17 mouse cellular contexts compared by ENCODE assay signal in the genomic region with DNA sequence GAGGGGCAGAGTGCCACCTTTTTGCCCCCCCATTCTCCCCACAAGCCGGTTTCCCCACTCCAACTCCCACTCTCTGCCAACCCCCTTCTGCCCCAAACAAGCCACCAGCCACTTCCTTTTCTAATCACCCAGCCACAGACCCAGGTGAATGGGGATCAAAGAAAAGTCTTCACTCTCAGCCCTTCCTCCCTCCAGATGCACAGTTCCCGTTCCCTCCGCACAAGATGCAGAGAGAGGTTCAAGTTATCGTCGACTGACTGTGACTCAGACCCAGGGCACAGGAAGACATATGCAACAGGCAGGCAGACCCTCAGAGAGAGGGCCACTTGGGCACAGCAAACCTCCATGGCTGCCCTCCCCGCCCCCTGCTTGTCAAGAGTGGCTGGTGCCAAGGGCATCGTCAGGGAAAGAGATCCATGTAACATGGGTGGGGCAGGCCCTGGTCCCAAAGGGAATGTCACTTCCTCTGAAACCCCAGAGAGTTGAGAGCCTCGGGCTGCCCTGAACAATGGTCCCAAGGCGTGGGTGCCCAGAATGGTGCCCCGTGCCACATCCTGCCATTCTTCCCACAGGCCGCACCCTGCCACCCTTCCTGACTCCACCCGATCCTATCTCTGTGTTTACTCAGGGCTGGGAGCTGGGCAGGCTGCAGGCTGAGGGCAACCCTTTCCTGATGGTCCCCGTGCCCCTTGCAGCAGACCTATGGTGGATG. TPM values are rescaled to one million over a fixed set of nuclear protein-coding genes. Genes with fewer than 3 reads are reported as not detected.
DNase-seq lines count a peak whose midpoint lies in the region; ATAC-seq and TF ChIP-seq lines count a peak whose summit lies in the region.
"Had no signal": no experiment of that assay in that cellular context is flagged by ENCODE, and none has a peak within 500 bp of the region (broad histone marks: within the 10 kb centered on the region; RNA-seq: fewer than 3 reads in every experiment).

No protein-coding gene starts in this region.

- TF ChIP-seq CTCF in kidney, adult 2 months (conservative IDR thresholded peaks at IDR 0.05; ENCODE audit: insufficient read depth, insufficient read length, low read depth, low read length): no peak

- no peaks in the 10 kb centered on the region for H3K9me3 ChIP-seq in kidney, embryonic 14.5 days (ENCODE audit: control insufficient read depth, low read length)
- no peaks in the 10 kb centered on the region for H3K9me3 ChIP-seq in lung, embryonic 16.5 days (ENCODE audit: control insufficient read depth, low read length)
- no peaks in the 10 kb centered on the region for H3K9me3 ChIP-seq in forebrain, embryonic 12.5 days
- H3K9me3 ChIP-seq: hindbrain, embryonic 15.5 days had no signal

- no peaks in the 10 kb centered on the region for H3K27me3 ChIP-seq in kidney, adult 2 months (replicated peaks; ENCODE audit: control insufficient read depth, insufficient read depth, low read length)
- H3K27me3 ChIP-seq in kidney, embryonic 14.5 days (ENCODE audit: control insufficient read depth, insufficient read depth, low read length): no peaks in the 10 kb centered on the region
- H3K27me3 ChIP-seq in lung, embryonic 16.5 days (ENCODE audit: control insufficient read depth, insufficient read depth, low read depth, low read length): no peaks in the 10 kb centered on the region
- H3K27me3 ChIP-seq in forebrain, embryonic 12.5 days: peaks cover 39% of the 10 kb centered on the region
- H3K27me3 ChIP-seq: hindbrain, embryonic 15.5 days had no signal

- no peak for ATAC-seq in kidney, embryonic 14.5 days (ENCODE audit: low FRiP score, low TSS enrichment)
- peak; percentile 65 for ATAC-seq in lung, embryonic 16.5 days (ENCODE audit: low read depth)
- ATAC-seq in forebrain, embryonic 12.5 days (ENCODE audit: low FRiP score): no peak
- ATAC-seq: forebrain, embryonic 16.5 days; liver, postnatal 0 days had no signal

- no peak for TF ChIP-seq POLR2A in kidney, adult 2 months (IDR thresholded peaks at IDR 0.05; ENCODE audit: low read depth, low read length)

- no peak overlapping the region for H3K4me2 ChIP-seq in kidney, embryonic 14.5 days (replicated peaks; ENCODE audit: low read depth, low read length)
- no peak overlapping the region for H3K4me2 ChIP-seq in lung, embryonic 16.5 days (ENCODE audit: low read depth, low read length)
- no peak overlapping the region for H3K4me2 ChIP-seq in forebrain, embryonic 12.5 days
- H3K4me2 ChIP-seq: hindbrain, embryonic 15.5 days had no signal

- peak overlapping the region; percentile 71 for H3K27ac ChIP-seq in kidney, adult 2 months (ENCODE audit: insufficient read depth, low read depth, low read length)
- H3K27ac ChIP-seq in kidney, embryonic 14.5 days (ENCODE audit: low read depth, low read length): no peak overlapping the region
- H3K27ac ChIP-seq in lung, embryonic 16.5 days (ENCODE audit: low read length): peak overlapping the region; percentile 52
- no peak overlapping the region for H3K27ac ChIP-seq in forebrain, embryonic 12.5 days
- H3K27ac ChIP-seq: hindbrain, embryonic 15.5 days; left cerebral cortex, adult 2 months had no signal

- 62% methylated on average over 13 of the region's 13 CpGs for WGBS in kidney, adult 2 months
- 57% methylated on average over 13 of the region's 13 CpGs for WGBS in kidney, embryonic 14.5 days
- 51% methylated on average over 13 of the region's 13 CpGs for WGBS in lung, embryonic 16.5 days
- 85% methylated on average over 13 of the region's 13 CpGs for WGBS in forebrain, embryonic 12.5 days

- H3K9ac ChIP-seq in kidney, embryonic 14.5 days (ENCODE audit: low read depth, low read length): no peak overlapping the region
- H3K9ac ChIP-seq in lung, embryonic 16.5 days (ENCODE audit: low read length): no peak overlapping the region
- H3K9ac ChIP-seq in forebrain, embryonic 12.5 days: no peak overlapping the region
- H3K9ac ChIP-seq: hindbrain, embryonic 15.5 days; liver, postnatal 0 days had no signal

- no peaks in the 10 kb centered on the region for H3K36me3 ChIP-seq in kidney, adult 2 months (ENCODE audit: control insufficient read depth, insufficient read depth, low read length)
- H3K36me3 ChIP-seq in kidney, embryonic 14.5 days (ENCODE audit: control insufficient read depth, insufficient read depth, low read length): no peaks in the 10 kb centered on the region
- H3K36me3 ChIP-seq in lung, embryonic 16.5 days (ENCODE audit: control insufficient read depth, insufficient read depth, low read length): no peaks in the 10 kb centered on the region
- no peaks in the 10 kb centered on the region for H3K36me3 ChIP-seq in forebrain, embryonic 12.5 days (replicated peaks)
- H3K36me3 ChIP-seq: hindbrain, embryonic 15.5 days had no signal

- DNase-seq in heart, adult 11 months: peak; percentile 97
- no peak for DNase-seq in heart, adult 8-10 months (ENCODE audit: low spot score)
- peak; percentile 54 for DNase-seq in kidney, adult 2 months
- DNase-seq in thymus, postnatal 0 days (ENCODE audit: low spot score): peak; percentile 64
- DNase-seq in gastrocnemius, adult 18-20 months (ENCODE audit: low spot score): no peak
- DNase-seq: cerebellum, adult 9-10 months; embryo, embryonic 11 days; gastrocnemius, postnatal 36 days; liver, postnatal 0 days; midbrain, embryonic 14.5 days had no signal

- peaks cover 25% of the 10 kb centered on the region for H3K4me1 ChIP-seq in kidney, adult 2 months (ENCODE audit: control insufficient read depth, insufficient read depth, low read length)
- H3K4me1 ChIP-seq in kidney, embryonic 14.5 days (ENCODE audit: control insufficient read depth, insufficient read depth, low read length): peaks cover 19% of the 10 kb centered on the region
- peaks cover 14% of the 10 kb centered on the region for H3K4me1 ChIP-seq in lung, embryonic 16.5 days (replicated peaks; ENCODE audit: control insufficient read depth, insufficient read depth, low read length)
- H3K4me1 ChIP-seq in forebrain, embryonic 12.5 days: peaks cover 23% of the 10 kb centered on the region

- H3K4me3 ChIP-seq in kidney, adult 2 months (ENCODE audit: insufficient read depth, low read depth, low read length): no peak overlapping the region
- no peak overlapping the region for H3K4me3 ChIP-seq in kidney, embryonic 14.5 days (ENCODE audit: low read length)
- no peak overlapping the region for H3K4me3 ChIP-seq in lung, embryonic 16.5 days (ENCODE audit: low read length)
- no peak overlapping the region for H3K4me3 ChIP-seq in forebrain, embryonic 12.5 days (replicated peaks)
- H3K4me3 ChIP-seq: hindbrain, embryonic 15.5 days; left cerebral cortex, adult 2 months had no signal

RNA-seq across cellular contexts. Expression of a gene that starts 24.0 kb away (rescaled TPM):
- total RNA-seq in heart, adult 8-10 months (2022): 10 to 100 TPM; 11.0 to 14.4 (median 13.9) TPM
- 46.7 and 51.2 TPM in 2 replicates for polyA plus RNA-seq in kidney, adult 2 months (2012; rRNA removed)
- polyA plus RNA-seq in kidney, embryonic 14.5 days (2014; fragmentation: Nextera tagmentation; extraction: Ambion mirVana): 13.8 and 16.2 TPM in 2 replicates
- 6.1 and 6.7 TPM in 2 replicates for polyA plus RNA-seq in lung, embryonic 16.5 days (2015; fragmentation: Nextera tagmentation; extraction: Ambion mirVana)
- 14.6 and 15.2 TPM in 2 replicates for polyA plus RNA-seq in thymus, postnatal 0 days (2015; fragmentation: Nextera tagmentation; extraction: Ambion mirVana)
- total RNA-seq in gastrocnemius, adult 18-20 months (2021): 10 to 100 TPM in 1 of 2 experiments, 1 to 10 TPM in 1; 6.2 to 11.5 TPM
- 13.1 and 13.3 TPM in 2 replicates for polyA plus RNA-seq in forebrain, embryonic 12.5 days (2016; fragmentation: Nextera tagmentation; extraction: Ambion mirVana)

RNA-seq across cellular contexts. Expression of a gene that starts 36.8 kb away (rescaled TPM):
- total RNA-seq in heart, adult 8-10 months (2022): under 1 TPM; 0.16 to 0.69 (median 0.33) TPM
- 5.4 and 5.6 TPM in 2 replicates for polyA plus RNA-seq in kidney, adult 2 months (2012; rRNA removed)
- 1.7 and 2.0 TPM in 2 replicates for polyA plus RNA-seq in kidney, embryonic 14.5 days (2014; fragmentation: Nextera tagmentation; extraction: Ambion mirVana)
- 2.9 and 3.4 TPM in 2 replicates for polyA plus RNA-seq in lung, embryonic 16.5 days (2015; fragmentation: Nextera tagmentation; extraction: Ambion mirVana)
- polyA plus RNA-seq in thymus, postnatal 0 days (2015; fragmentation: Nextera tagmentation; extraction: Ambion mirVana): 0.12 and 0.27 TPM in 2 replicates
- under 1 TPM; 0.17 to 0.34 TPM for total RNA-seq in gastrocnemius, adult 18-20 months (2021)
- polyA plus RNA-seq in forebrain, embryonic 12.5 days (2016; fragmentation: Nextera tagmentation; extraction: Ambion mirVana): 2.5 and 2.6 TPM in 2 replicates

RNA-seq across cellular contexts. Expression of a gene that starts 49.9 kb away (rescaled TPM):
- total RNA-seq in heart, adult 8-10 months (2022): under 1 TPM in 1 of 4 experiments, not detected in 3; 0.19 TPM
- 187 and 262 TPM in 2 replicates for polyA plus RNA-seq in kidney, adult 2 months (2012; rRNA removed)
- polyA plus RNA-seq in kidney, embryonic 14.5 days (2014; fragmentation: Nextera tagmentation; extraction: Ambion mirVana): 50.2 and 92.1 TPM in 2 replicates
- 0.78 and 1.3 TPM in 2 replicates for polyA plus RNA-seq in lung, embryonic 16.5 days (2015; fragmentation: Nextera tagmentation; extraction: Ambion mirVana)
- polyA plus RNA-seq in thymus, postnatal 0 days (2015; fragmentation: Nextera tagmentation; extraction: Ambion mirVana): 0.59 and 0.91 TPM in 2 replicates
- total RNA-seq in gastrocnemius, adult 18-20 months (2021): under 1 TPM in 1 of 2 experiments, not detected in 1; 0.46 TPM
- not detected in 2 replicates for polyA plus RNA-seq in forebrain, embryonic 12.5 days (2016; fragmentation: Nextera tagmentation; extraction: Ambion mirVana)
- total RNA-seq: gastrocnemius, postnatal 36 days; left cerebral cortex, adult 2 months had no signal
- polyA plus RNA-seq: forebrain, embryonic 16.5 days; midbrain, embryonic 14.5 days; neural tube, embryonic 11.5 days had no signal

Comparison
In these comparisons a context has a peak if more than half of its experiments do, and no peak if none do; other contexts are left out.
1. DNase-seq: peak in heart, adult 11 months (single experiment), kidney, adult 2 months (single experiment) and thymus, postnatal 0 days (single experiment); none in heart, adult 8-10 months (single experiment) and gastrocnemius, adult 18-20 months (single experiment).
2. H3K27ac ChIP-seq: peak in kidney, adult 2 months (single experiment) and lung, embryonic 16.5 days (single experiment); none in kidney, embryonic 14.5 days (single experiment) and forebrain, embryonic 12.5 days (single experiment).
3. RNA of a gene that starts 49.9 kb away (polyA plus RNA-seq): 187 to 262 TPM in kidney, adult 2 months and 50.2 to 92.1 TPM in kidney, embryonic 14.5 days; 0.78 to 1.3 TPM in lung, embryonic 16.5 days, 0.59 to 0.91 TPM in thymus, postnatal 0 days and not detected in forebrain, embryonic 12.5 days; every median in the first group is over 10 times any median in the second.